Mouse (Mus musculus): ENCODE measurements around the gene Gba. TPM values are rescaled to one million over a fixed set of nuclear protein-coding genes. Genes with fewer than 3 reads are reported as not detected.
"Not testable (repeated sequence)": the region's sequence is repeated elsewhere in the genome, so short reads cannot be mapped to it uniquely, and the experiment has no call there.

Gene Gba
- polyA plus RNA-seq, 1 experiment, result not detected

- no peak for TF ChIP-seq POLR2A (IDR thresholded peaks at IDR 0.05; ENCODE audit: insufficient read depth, low read depth, low read length)
- no peak for TF ChIP-seq CTCF (IDR thresholded peaks at IDR 0.05; ENCODE audit: insufficient read depth, low read depth, low read length)
- 90% methylated on average over 13 of the region's 13 CpGs for WGBS
- no peaks in the 10 kb centered on the region for H3K4me1 ChIP-seq (ENCODE audit: control insufficient read depth, insufficient read depth, low read length)
- no peak overlapping the region for H3K4me3 ChIP-seq (ENCODE audit: insufficient read depth, low read depth, low read length)
- no peak overlapping the region for H3K27ac ChIP-seq (ENCODE audit: insufficient read depth, low read depth, low read length)
Observed at GRCm38 (mm10) chr3:89208075-89208657, 5.4 kb downstream of the Gba start.

- no peak overlapping the region for H3K27ac ChIP-seq (ENCODE audit: insufficient read depth, low read depth, low read length)
- no peaks in the 10 kb centered on the region for H3K4me1 ChIP-seq (ENCODE audit: control insufficient read depth, insufficient read depth, low read length)
- H3K4me3 ChIP-seq (ENCODE audit: insufficient read depth, low read depth, low read length), result no peak overlapping the region
- 86% methylated on average over 6 of the region's 6 CpGs for WGBS
- no peak for TF ChIP-seq POLR2A (IDR thresholded peaks at IDR 0.05; ENCODE audit: insufficient read depth, low read depth, low read length)
- TF ChIP-seq CTCF (IDR thresholded peaks at IDR 0.05; ENCODE audit: insufficient read depth, low read depth, low read length), result no peak
Observed at GRCm38 (mm10) chr3:89208736-89209135, 6.0 kb downstream of the Gba start.

- TF ChIP-seq POLR2A (IDR thresholded peaks at IDR 0.05; ENCODE audit: insufficient read depth, low read depth, low read length) (no peak), CTCF (IDR thresholded peaks at IDR 0.05; ENCODE audit: insufficient read depth, low read depth, low read length) (no peak)
- Histone ChIP-seq H3K4me3 (ENCODE audit: insufficient read depth, low read depth, low read length) (no peak overlapping the region), H3K4me1 (ENCODE audit: control insufficient read depth, insufficient read depth, low read length) (no peaks in the 10 kb centered on the region), H3K27ac (ENCODE audit: insufficient read depth, low read depth, low read length) (no peak overlapping the region)
- WGBS, result 88% methylated on average over 7 of the region's 7 CpGs
Observed at GRCm38 (mm10) chr3:89209731-89210130, 7.0 kb downstream of the Gba start.

DNA sequence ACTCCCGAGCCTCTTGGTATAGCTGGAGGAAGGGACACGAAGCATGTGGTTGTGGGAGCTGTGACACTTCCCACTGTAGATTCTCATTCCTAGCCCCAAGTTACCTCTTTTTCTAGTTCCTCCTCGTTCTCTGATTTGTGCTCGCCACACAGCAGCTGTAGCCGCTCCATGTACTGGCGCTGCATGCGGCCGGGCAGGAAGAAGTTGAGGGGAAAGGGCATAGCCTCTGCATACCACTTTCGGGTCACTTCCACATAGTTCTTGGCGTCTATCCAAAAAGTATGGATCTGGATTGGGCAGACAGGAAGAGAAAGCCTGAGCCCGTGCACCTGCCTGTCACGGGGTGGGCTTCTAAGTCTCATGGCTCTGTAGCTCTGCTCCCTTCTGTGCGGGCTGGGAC is 7.4 kb downstream of the Gba start:
- WGBS, result 78% methylated on average over 13 of the region's 13 CpGs
- Histone ChIP-seq H3K4me1 (ENCODE audit: control insufficient read depth, insufficient read depth, low read length) (peaks cover 2% of the 10 kb centered on the region), H3K4me3 (ENCODE audit: insufficient read depth, low read depth, low read length) (no peak overlapping the region), H3K27ac (ENCODE audit: insufficient read depth, low read depth, low read length) (no peak overlapping the region)
- TF ChIP-seq POLR2A (IDR thresholded peaks at IDR 0.05; ENCODE audit: insufficient read depth, low read depth, low read length) (no peak), CTCF (IDR thresholded peaks at IDR 0.05; ENCODE audit: insufficient read depth, low read depth, low read length) (no peak)

DNA sequence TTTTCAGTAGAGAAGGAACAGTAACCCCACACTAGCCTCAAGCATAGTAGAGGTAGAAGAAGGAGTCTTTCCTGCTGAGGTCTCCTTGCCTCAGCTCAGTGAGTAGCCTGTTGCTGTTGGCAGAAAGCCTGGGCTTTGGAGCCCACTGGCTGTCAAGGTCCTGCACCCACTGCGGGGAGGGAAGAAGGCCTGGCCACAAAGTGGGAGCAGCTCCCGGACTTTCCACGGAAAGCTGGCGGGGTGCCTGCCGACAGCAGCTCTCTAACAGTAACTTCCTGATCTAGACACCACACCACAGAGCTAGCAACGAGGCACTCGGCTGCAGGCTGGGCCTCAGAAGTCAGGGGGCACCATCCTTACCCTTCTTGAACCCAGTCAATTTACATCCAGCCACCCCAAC is 8.0 kb downstream of the Gba start:
- 50% methylated on average over 7 of the region's 7 CpGs for WGBS
- no peak overlapping the region for H3K4me3 ChIP-seq (ENCODE audit: insufficient read depth, low read depth, low read length)
- H3K4me1 ChIP-seq (ENCODE audit: control insufficient read depth, insufficient read depth, low read length), result peaks cover 8% of the 10 kb centered on the region
- TF ChIP-seq POLR2A (IDR thresholded peaks at IDR 0.05; ENCODE audit: insufficient read depth, low read depth, low read length) (no peak), CTCF (IDR thresholded peaks at IDR 0.05; ENCODE audit: insufficient read depth, low read depth, low read length) (no peak)
- H3K27ac ChIP-seq (ENCODE audit: insufficient read depth, low read depth, low read length), result no peak overlapping the region

GRCm38 (mm10) chr3:89213803-89214530 is 11.2 kb downstream of the Gba start:
- H3K4me1 ChIP-seq (ENCODE audit: control insufficient read depth, insufficient read depth, low read length), result peaks cover 9% of the 10 kb centered on the region
- WGBS, result under 1% methylated on average over 69 of the region's 69 CpGs
- TF ChIP-seq CTCF (IDR thresholded peaks at IDR 0.05; ENCODE audit: insufficient read depth, low read depth, low read length), result no peak
- peak; percentile 52 for TF ChIP-seq POLR2A (IDR thresholded peaks at IDR 0.05; ENCODE audit: insufficient read depth, low read depth, low read length)
- H3K4me3 ChIP-seq (ENCODE audit: insufficient read depth, low read depth, low read length), result peak overlapping the region; percentile 76
- H3K27ac ChIP-seq (ENCODE audit: insufficient read depth, low read depth, low read length), result peak overlapping the region; percentile 48

- Histone ChIP-seq H3K27ac (ENCODE audit: insufficient read depth, low read depth, low read length) (peak within 1 kb of the TSS; percentile 48), H3K4me3 (ENCODE audit: insufficient read depth, low read depth, low read length) (peak within 1 kb of the TSS; percentile 76), H3K4me1 (ENCODE audit: control insufficient read depth, insufficient read depth, low read length) (peaks cover 9% of the 10 kb centered on the region)
- whole genome bisulfite sequencing, result 1% methylated on average over 19 of the region's 19 CpGs
- TF ChIP-seq POLR2A (IDR thresholded peaks at IDR 0.05; ENCODE audit: insufficient read depth, low read depth, low read length), result no peak
- TF ChIP-seq CTCF (IDR thresholded peaks at IDR 0.05; ENCODE audit: insufficient read depth, low read depth, low read length), result no peak
Observed at GRCm38 (mm10) chr3:89214681-89215411, 12.1 kb downstream of the Gba start, which contains the start of gene Thbs3. Thbs3 (plus strand) TSS chr3:89215180.

DNA sequence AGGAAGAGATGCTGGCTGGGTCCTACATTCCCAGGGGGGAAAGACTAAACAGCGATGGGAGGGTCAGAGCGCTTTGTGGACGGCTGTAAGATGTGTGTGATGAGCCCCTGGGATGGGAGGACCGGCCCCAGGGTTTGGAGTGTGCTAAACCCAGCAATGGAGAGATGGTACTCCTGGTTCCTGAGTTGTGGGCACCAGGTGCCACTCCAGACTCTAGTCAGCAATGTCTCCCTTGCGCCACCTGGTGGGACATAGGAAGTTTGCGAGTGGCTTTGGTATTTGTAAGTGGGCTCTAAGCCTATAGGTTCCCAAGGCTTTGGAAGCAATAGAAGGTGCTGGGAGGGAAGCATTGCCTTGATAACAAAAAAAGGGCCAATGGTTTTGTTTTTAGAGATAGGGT is 13.1 kb downstream of the Gba start:
- TF ChIP-seq POLR2A (IDR thresholded peaks at IDR 0.05; ENCODE audit: insufficient read depth, low read depth, low read length), result no peak
- peak; percentile 42; the same call in 1 of the 2 replicates for TF ChIP-seq CTCF (IDR thresholded peaks at IDR 0.05; ENCODE audit: insufficient read depth, low read depth, low read length)
- no peak overlapping the region for H3K4me3 ChIP-seq (ENCODE audit: insufficient read depth, low read depth, low read length)
- peaks cover 9% of the 10 kb centered on the region for H3K4me1 ChIP-seq (ENCODE audit: control insufficient read depth, insufficient read depth, low read length)
- H3K27ac ChIP-seq (ENCODE audit: insufficient read depth, low read depth, low read length), result no peak overlapping the region
- WGBS, result 1% methylated on average over 6 of the region's 6 CpGs

DNA sequence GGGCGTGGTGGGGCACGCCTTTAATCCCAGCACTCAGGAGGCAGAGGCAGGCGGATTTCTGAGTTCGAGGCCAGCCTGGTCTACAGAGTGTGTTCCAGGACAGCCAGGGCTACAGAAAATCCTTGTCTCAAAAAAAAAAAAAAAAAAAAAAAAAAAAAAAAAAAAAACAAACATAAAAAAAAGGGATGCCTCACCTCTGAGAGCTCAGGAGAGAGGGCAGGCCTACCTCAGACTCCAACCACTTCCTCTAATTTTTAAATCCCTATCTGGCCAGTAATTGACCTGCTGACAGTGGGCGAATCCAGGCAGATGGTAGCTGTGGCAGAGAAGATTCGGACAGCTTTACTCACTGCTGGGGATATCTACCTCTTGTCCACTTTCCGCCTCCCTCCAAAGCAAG is 13.7 kb downstream of the Gba start:
- H3K4me3 ChIP-seq (ENCODE audit: insufficient read depth, low read depth, low read length); H3K4me1 ChIP-seq (ENCODE audit: control insufficient read depth, insufficient read depth, low read length); H3K27ac ChIP-seq (ENCODE audit: insufficient read depth, low read depth, low read length): not testable (repeated sequence)
- WGBS, result 61% methylated on average over 7 of the region's 7 CpGs
